Mouse (Mus musculus): Measurements from ENCODE around the gene Olfr1046.
"Not testable (repeated sequence)": the region's sequence is repeated elsewhere in the genome, so short reads cannot be mapped to it uniquely, and the experiment has no call there.

DNA sequence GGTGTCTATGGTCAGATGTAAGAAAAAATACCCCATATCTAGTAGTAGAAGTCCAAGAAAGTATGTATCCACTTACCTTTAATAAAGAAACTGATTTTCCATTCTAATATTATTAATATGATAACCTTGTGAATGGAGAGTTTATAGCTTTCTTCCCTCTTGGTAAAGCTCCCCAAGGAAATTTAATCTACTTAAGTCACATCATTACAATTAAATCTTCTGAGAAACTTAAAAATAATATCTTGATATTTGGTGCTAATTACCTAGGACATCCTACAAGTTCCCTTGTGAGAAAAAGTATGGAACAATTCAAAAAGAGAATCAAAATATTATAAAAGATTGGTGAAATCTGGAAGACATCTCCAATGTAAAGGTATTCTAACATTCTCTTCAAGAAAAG is 39.1 kb upstream of the Olfr1046 start, which contains the start of gene Olfr1049:
- TF ChIP-seq EP300, CTCF (IDR thresholded peaks at IDR 0.05): not testable (repeated sequence)

Measured in lung, postnatal 0 days (tissue).